Mouse (Mus musculus) Patski (cell line): ENCODE measurements around the gene Nmnat1. TPM values are rescaled to one million over a fixed set of nuclear protein-coding genes. Genes with fewer than 3 reads are reported as not detected.

Experiments
- ATAC-seq: fragments of 100-300 bp; one replicate; pipeline ENCODE4 v1.8.0; 2021
- CTCF ChIA-PET: fragments of 350-600 bp; sonication (Branson Sonifier 250); formaldehyde crosslinking; loops from one replicate; lab custom pipeline; 2022; ENCODE audit warnings: inconsistent platforms; lab: Charles Lee
- POLR2A ChIA-PET: fragments of 350-600 bp; sonication (Branson Sonifier 250); formaldehyde crosslinking; loops from one replicate; lab custom pipeline; 2022; ENCODE audit warnings: antibody characterized with exemption, inconsistent platforms; lab: Charles Lee
- DNase-seq: peaks from one replicate; pipeline ENCODE4 v3.0.0-alpha.2; 2011; ENCODE audit warnings: low read depth, low spot score
- H3K27me3 ChIP-seq: fragments of 371-371 bp; one replicate; pipeline ENCODE4 v1.5.1; 2021
- CTCF ChIP-seq: fragments of 100-300 bp; IDR thresholded peaks from one replicate; pipeline ENCODE4 v1.5.1; 2021
- in situ Hi-C: fragments of 300-500 bp; cut with MboI; formaldehyde crosslinking; loops from 3 replicates; pipeline ENCODE4 v1.11.1; 2018; ENCODE audit warnings: low pct_unique_long_range_greater_than_20kb, mixed read lengths
- polyA plus RNA-seq: library from polyadenylated mRNA; unstranded; gene quantifications from one replicate; pipeline ENCODE4 v1.2.3, GENCODE M21; 2021

Gene Nmnat1
- polyA plus RNA-seq: 19.5 TPM

DNA sequence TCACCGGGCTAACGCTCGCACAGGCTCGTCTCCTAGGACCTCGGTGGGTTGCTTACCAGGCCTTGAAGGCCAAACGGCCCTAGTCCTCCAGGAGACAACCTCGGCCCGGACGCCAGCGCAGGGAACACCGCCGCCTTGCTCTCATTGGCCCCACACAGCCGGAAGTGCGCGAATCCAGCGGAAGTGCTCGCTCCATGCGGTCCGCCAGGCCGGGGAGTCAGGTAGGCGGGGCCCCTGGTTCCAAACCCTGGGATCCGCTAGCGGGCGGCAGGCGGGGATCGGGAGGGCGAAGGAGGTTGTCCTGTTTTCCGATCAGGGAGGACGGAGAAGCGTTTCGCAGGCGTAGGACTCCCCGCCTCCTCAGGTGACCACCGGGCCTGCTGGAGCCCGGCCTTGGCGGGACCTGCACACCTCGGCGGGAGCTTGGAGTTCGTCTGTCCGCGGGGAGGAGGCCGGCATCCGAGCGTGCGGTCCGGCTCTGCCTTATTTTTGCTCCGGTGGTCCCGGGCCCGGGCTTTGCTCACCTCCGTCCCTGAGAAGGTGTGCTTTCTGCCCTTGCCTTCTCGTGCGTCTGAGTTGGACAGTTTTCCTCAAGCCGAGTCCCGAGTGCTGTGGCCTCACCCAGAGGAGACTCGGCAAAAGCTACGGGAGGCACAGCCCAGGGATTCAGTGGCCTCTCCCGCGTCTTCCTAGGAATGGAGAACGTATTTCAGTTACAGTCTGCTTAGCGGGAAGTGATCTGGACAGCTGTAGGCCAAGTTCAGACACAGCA is at the start of gene Nmnat1, which contains the start of gene Lzic:
Gene Nmnat1 (minus strand): TSS at position 150 of the 772 bp plus-strand sequence.
Gene Lzic (plus strand): TSS at position 177 of the 772 bp plus-strand sequence.
- ATAC-seq (peak; percentile 60), DNase-seq (peak; percentile 74)
- no peak for TF ChIP-seq CTCF
- ChIA-PET POLR2A (no interaction called here), CTCF (interaction anchor here (1.1 kb wide), 1 partner anchor 71 kb away, joined by 3 read pairs; no protein-coding TSS in a partner anchor)
- H3K27me3 ChIP-seq: no peaks in the 10 kb centered on the region
- in situ Hi-C loops: no loop called here

- TF ChIP-seq CTCF: no peak
- H3K27me3 ChIP-seq: no peaks in the 10 kb centered on the region
- in situ Hi-C loops: loop anchor here (5.0 kb wide), 1 partner anchor 37 kb away; no protein-coding TSS in a partner anchor
- ATAC-seq: no peak
- ChIA-PET CTCF (interaction anchor here (1.0 kb wide), 1 partner anchor 9 kb away, joined by 3 read pairs; no protein-coding TSS in a partner anchor), POLR2A (no interaction called here)
- DNase-seq: no peak
These were observed 44.7 kb upstream of the Nmnat1 start for GRCm38 (mm10) chr4:149529691-149530090.

- in situ Hi-C loops: no loop called here
- ATAC-seq (peak; percentile 35), DNase-seq (peak; percentile 49)
- ChIA-PET CTCF (no interaction called here), POLR2A (no interaction called here)
- no peak for TF ChIP-seq CTCF
- H3K27me3 ChIP-seq: no peaks in the 10 kb centered on the region
These were observed 42.8 kb upstream of the Nmnat1 start for GRCm38 (mm10) chr4:149527621-149528354.

GRCm38 (mm10) chr4:149526330-149526729 is 41.3 kb upstream of the Nmnat1 start:
- in situ Hi-C loops: no loop called here
- CTCF ChIA-PET: no interaction called here
- TF ChIP-seq CTCF: no peak
- ATAC-seq (no peak), DNase-seq (no peak)
- POLR2A ChIA-PET: no interaction called here
- no peaks in the 10 kb centered on the region for H3K27me3 ChIP-seq

GRCm38 (mm10) chr4:149525811-149526210 is 40.8 kb upstream of the Nmnat1 start:
- in situ Hi-C loops: no loop called here
- no peak for ATAC-seq
- no peak for TF ChIP-seq CTCF
- ChIA-PET POLR2A (no interaction called here), CTCF (interaction anchor here (0.6 kb wide), 1 partner anchor 138 kb away, joined by 3 read pairs; no protein-coding TSS in a partner anchor)
- DNase-seq: no peak
- no peaks in the 10 kb centered on the region for H3K27me3 ChIP-seq

DNA sequence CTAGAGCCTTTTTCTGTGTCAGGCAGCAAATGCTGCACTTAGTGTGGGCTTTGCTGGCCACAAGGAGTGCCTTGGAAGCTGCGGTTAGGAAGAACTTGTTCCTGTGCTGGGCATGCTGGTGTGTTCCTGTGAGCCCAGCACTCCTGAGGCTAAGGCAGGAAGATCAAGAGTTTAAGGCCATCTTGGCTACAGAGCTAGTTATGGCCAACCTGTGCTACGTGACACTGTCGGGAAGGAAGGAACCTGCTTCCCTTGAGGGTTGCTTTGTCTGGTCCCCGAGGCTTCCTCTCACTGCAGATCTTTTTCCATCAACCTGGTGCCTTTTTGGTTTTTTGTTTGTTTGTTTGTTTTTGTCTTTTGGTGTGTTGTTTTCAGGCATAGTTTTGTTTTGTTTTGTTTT is 40.2 kb upstream of the Nmnat1 start:
- CTCF ChIA-PET: interaction anchor here (0.6 kb wide), 1 partner anchor 137 kb away, joined by 3 read pairs; no protein-coding TSS in a partner anchor
- in situ Hi-C loops: no loop called here
- POLR2A ChIA-PET: no interaction called here
- no peak for TF ChIP-seq CTCF
- no peaks in the 10 kb centered on the region for H3K27me3 ChIP-seq
- DNase-seq: no peak
- ATAC-seq: no peak

GRCm38 (mm10) chr4:149523961-149524360 is 39.0 kb upstream of the Nmnat1 start:
- no peak for DNase-seq
- CTCF ChIA-PET: no interaction called here

DNA sequence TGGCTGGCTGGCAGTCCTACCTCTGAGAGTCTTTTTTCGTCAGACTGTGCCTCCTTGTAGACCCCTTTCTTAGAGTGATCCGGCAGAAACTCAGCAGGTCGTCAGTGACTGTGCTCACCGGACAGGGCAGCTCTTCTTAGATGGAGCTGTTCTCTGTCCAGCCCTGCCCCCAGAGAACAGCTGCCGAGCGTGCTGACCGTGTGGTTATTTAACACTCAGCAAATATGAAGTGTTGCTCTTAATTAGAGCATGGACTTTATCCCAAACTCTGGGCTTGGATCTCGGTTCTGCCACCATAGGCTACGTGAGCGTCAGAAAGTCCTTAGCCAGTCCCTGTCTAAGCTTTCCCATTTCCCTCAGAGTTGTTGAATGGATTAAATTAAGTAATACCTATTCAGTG is 36.3 kb upstream of the Nmnat1 start:
- H3K27me3 ChIP-seq: no peaks in the 10 kb centered on the region
- DNase-seq (no peak), ATAC-seq (no peak)
- no peak for TF ChIP-seq CTCF
- in situ Hi-C loops: no loop called here
- ChIA-PET CTCF (interaction anchor here (0.8 kb wide), 1 partner anchor 9 kb away, joined by 3 read pairs; no protein-coding TSS in a partner anchor), POLR2A (no interaction called here)

More at GRCm38 (mm10) chr4:149523961-149524360, 39.0 kb upstream of the Nmnat1 start:
- TF ChIP-seq CTCF: no peak
- H3K27me3 ChIP-seq: no peaks in the 10 kb centered on the region
- POLR2A ChIA-PET: no interaction called here
- ATAC-seq: no peak
- in situ Hi-C loops: no loop called here

- TF ChIP-seq CTCF: no peak
- no peak for ATAC-seq
- POLR2A ChIA-PET: no interaction called here
- H3K27me3 ChIP-seq: no peaks in the 10 kb centered on the region
- in situ Hi-C loops: no loop called here
- CTCF ChIA-PET: no interaction called here
- DNase-seq: no peak
These were observed 33.6 kb upstream of the Nmnat1 start for GRCm38 (mm10) chr4:149518351-149519220.

- no peak for TF ChIP-seq CTCF
- in situ Hi-C loops: no loop called here
- no peaks in the 10 kb centered on the region for H3K27me3 ChIP-seq
- DNase-seq (peak; percentile 81), ATAC-seq (peak; percentile 95)
- POLR2A ChIA-PET: no interaction called here
- CTCF ChIA-PET: no interaction called here
These were observed 32.9 kb upstream of the Nmnat1 start, which contains the start of gene Ctnnbip1 for GRCm38 (mm10) chr4:149517868-149518340. Ctnnbip1 (plus strand) TSS chr4:149518236.
